Mouse (Mus musculus) mature B cell (primary cell): Measurements from ENCODE around the gene Map2k6.

Experiments
- in situ Hi-C: fragments of 300-500 bp; cut with MboI; formaldehyde crosslinking; loops from 2 replicates; pipeline ENCODE4 v1.14.3; 2019

The Map2k6 gene

GRCm38 (mm10) chr11:110403602-110404001 lies 4.7 kb downstream of the Map2k6 start:
- in situ Hi-C loops, result no loop called here

DNA sequence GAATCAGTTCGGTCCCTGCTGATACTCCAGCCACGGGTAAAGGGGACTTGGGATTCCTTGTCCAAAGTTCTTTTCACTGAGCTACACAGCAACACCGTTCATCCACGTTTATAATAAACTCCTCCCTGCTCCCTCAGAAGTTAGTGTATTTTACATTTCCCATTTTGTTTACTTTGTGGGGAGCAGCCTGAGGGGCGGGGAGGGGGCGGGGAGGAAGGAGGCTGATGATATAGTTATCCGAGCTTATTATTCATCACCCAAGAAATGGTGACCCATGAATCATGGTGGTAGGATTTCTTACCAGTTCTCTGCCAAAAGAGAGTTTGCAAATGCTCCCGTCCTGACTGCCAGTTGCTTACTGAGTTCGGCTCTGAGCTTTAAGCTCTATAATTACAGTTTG lies 6.7 kb downstream of the Map2k6 start:
- in situ Hi-C loops, result no loop called here

DNA sequence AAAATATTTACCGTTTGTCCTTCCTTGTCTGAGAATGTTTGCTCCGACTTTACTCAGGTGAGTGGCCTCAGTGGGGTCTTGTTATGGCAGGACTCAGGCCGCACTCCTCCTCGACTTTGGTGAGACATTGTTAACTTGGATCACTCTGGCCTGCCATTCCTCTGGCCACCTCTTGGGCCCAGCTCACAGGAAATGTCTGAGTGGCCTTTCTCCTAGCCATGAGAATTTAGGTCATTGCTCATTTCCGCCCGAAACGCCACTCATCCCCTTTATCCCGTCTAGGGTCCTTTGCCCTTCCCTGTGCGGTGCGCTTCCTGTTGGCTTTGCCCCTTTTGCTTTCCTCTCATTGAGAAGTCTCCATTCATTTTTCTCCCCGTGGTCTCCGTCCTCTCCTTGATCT lies 10.2 kb downstream of the Map2k6 start:
- in situ Hi-C loops, result no loop called here

DNA sequence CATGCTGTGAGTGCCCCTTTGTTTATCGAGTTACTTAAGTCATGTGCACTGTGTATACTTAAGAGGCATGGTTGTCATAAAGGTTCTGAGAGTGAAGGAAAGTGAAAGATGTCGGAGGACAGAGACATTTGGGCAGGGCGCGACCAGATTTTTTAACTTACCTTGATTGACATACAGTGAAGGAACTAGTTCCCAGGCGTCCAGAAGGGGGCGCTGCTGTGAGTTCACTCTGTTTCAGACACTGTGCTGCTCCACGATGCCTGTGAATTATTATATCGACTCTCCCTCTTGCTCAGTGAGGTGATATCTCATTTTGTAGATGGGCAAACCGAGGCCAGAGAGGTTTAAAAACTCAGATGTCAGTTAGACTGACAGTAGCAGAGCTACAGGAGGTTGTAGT lies 10.9 kb downstream of the Map2k6 start:
- in situ Hi-C loops, result no loop called here

GRCm38 (mm10) chr11:110411596-110411995 lies 12.7 kb downstream of the Map2k6 start:
- in situ Hi-C loops, result no loop called here

GRCm38 (mm10) chr11:110414263-110414662 lies 15.3 kb downstream of the Map2k6 start:
- in situ Hi-C loops, result no loop called here

- in situ Hi-C loops, result no loop called here
Measured at GRCm38 (mm10) chr11:110416691-110417090, 17.8 kb downstream of the Map2k6 start.

- in situ Hi-C loops, result no loop called here
Measured at GRCm38 (mm10) chr11:110420463-110420862, 21.5 kb downstream of the Map2k6 start.

GRCm38 (mm10) chr11:110426572-110427145 lies 27.7 kb downstream of the Map2k6 start:
- in situ Hi-C loops, result no loop called here

GRCm38 (mm10) chr11:110427159-110427561 lies 28.2 kb downstream of the Map2k6 start:
- in situ Hi-C loops, result no loop called here

GRCm38 (mm10) chr11:110428999-110429398 lies 30.1 kb downstream of the Map2k6 start:
- in situ Hi-C loops, result no loop called here

DNA sequence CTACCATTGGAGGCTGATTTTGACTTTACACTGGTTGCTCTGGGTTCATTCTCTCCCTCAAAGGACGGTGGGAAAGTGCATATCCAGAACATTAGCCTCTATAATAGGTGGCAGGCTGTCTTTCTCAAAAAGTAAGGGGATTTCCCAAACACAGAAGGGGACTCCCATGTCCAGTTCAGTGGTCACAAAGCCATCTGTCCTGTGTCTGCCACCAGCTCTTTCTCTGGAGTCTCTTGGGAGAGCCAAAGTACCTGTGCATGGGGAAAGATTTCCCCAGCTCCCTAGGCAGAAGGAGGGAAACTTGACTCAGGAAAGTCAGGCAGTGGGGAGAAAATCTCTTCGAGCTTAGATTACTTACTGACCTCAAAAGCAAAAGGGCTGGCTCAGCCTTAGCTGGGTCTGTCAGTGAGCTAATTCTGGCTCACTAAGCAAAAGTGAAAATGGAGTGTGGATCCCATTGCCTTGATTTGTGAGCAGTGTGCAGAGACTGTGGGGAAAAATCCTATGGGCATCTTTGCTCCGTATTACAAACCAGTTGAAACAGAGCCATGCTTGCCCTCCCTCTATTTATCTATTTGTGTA lies 31.0 kb downstream of the Map2k6 start:
- in situ Hi-C loops, result no loop called here

- in situ Hi-C loops, result no loop called here
Measured at GRCm38 (mm10) chr11:110435839-110436556, 37.1 kb downstream of the Map2k6 start.

GRCm38 (mm10) chr11:110436998-110437397 lies 38.1 kb downstream of the Map2k6 start:
- in situ Hi-C loops, result no loop called here

DNA sequence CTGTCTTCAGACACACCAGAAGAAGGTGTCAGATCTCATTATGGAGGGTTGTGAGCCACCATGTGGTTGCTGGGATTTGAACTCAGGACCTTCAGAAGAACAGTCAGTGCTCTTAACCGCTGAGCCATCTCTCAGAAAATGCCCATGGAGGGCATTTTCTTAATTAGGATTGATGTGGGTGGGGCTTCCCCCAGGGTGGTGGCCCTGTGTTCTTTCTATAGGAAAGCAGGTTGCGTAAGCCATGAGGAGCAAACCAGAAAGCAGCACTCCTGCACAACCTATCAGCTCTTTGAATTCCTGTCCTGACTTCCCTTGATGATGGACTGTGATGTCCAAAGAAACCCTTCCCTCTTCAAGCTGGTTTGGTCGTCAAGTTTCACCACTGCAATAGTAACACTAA lies 39.2 kb downstream of the Map2k6 start:
- in situ Hi-C loops, result no loop called here

- in situ Hi-C loops, result no loop called here
Measured at GRCm38 (mm10) chr11:110438700-110439296, 39.9 kb downstream of the Map2k6 start.

DNA sequence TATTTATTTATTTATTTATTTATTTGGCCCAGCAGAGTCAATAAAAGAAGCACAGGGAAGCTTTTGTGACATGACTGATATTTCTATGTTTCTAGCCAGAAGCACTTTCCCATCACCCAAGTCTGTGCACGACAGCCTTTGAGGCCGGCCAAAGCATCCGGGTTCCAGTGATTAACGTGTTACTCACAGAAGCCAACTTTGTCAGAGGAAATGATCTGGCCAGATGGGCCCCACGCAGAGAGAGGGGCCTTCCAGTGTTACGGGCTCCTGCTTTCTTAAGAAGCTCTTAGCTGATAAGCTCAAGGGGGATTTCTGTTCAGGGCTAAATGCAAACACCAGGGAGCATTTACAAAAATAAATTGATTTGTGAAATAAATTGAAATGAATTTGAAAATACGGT lies 40.4 kb downstream of the Map2k6 start:
- in situ Hi-C loops, result no loop called here

GRCm38 (mm10) chr11:110444576-110444975 lies 45.7 kb downstream of the Map2k6 start:
- in situ Hi-C loops, result no loop called here

GRCm38 (mm10) chr11:110448131-110448725 lies 49.3 kb downstream of the Map2k6 start:
- in situ Hi-C loops, result no loop called here

DNA sequence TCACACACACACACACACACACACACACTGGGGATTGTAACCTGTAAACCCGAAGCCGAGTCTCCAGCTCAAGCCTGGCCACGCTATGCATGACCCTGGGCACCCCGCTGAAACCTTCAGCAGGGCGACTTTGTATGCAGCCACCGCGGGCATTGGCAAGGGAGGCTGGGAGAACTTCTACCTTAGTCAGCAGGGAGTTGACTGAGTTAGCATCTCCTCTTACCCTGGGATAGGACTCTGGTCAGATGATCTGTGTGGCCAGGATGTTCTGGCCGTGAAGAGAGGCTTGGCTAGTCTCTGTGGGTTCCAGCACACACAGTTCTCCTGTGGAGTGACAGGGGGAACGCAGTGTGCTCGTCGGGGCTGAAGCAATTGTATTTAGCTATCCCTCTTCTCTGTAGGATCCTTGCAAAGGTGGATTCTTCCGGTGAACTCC lies 49.8 kb downstream of the Map2k6 start:
- in situ Hi-C loops, result no loop called here

- in situ Hi-C loops, result no loop called here
Measured at GRCm38 (mm10) chr11:110449183-110449582, 50.3 kb downstream of the Map2k6 start.

DNA sequence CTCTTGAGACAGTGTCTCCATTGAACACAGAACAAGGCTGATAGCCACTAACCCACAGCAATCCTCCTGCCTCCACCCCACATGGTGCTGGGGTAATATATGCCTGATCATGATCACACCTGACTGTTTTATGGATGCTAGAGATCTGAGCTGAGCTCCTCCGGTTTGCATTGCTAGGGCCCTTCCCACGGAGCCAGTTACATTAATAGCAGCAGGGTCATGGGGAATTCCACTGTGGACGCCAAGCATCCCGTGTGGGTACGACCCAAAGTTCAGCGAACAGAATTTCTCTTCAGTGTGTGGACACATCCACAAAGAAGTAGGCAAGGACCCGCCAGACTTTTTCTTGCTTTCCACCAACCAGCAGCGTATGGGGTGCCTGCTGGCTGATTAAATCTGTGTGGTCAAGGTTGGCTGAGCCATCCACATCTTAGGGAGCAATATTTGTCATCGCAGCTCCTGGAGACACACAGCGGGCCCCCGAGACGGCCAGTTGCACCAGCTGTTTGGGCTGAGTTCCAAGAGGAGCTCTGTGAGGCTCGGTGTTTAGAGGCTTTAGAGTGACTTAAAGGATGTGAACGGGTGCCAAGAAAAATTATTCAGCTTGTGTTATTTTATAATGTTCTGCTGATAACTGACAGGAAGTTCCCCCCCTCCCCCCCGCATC lies 51.3 kb downstream of the Map2k6 start:
- in situ Hi-C loops, result no loop called here
